Mouse (Mus musculus) E14TG2a.4 (cell line): ENCODE measurements at regions not wholly inside any gene's neighbourhood (a gene's known extent, or its start where the extent isn't known, plus 50 kb on each side); places are given as distances from the start of the nearest gene placed in this dataset.

Experiments
- CTCF ChIP-seq: conservative IDR thresholded peaks from 2 replicates; pipeline ENCODE4 v1.5.1; 2014; ENCODE audit warnings: low read length
- NANOG ChIP-seq: IDR thresholded peaks from 2 replicates; pipeline ENCODE4 v1.6.1; 2014; ENCODE audit warnings: borderline replicate concordance, low read length, mixed read lengths
- POU5F1 ChIP-seq: IDR thresholded peaks from 2 replicates; pipeline ENCODE4 v1.6.1; 2014; ENCODE audit warnings: low read length, borderline replicate concordance

DNA sequence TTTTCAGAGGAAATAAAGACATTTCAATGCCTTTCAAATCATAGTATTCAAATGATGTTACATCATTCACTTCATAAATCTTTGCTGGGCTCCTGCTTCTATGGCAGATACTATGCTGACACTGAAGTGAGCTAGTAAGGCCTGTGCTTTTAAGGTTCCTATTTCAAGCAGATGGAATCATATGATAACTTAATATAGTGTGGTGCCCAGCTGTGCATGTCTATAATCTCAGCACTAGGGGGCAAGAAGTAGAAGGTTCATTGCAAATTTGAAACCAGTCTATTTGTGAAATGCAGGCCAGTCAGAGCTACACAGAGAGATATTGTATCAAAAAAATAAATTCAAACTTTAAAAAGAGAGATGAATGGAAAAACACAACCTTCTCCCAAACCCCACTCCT is 262.9 kb downstream of the 1700017N19Rik start:
- TF ChIP-seq CTCF (no peak), NANOG (no peak), POU5F1 (no peak)
